Mouse (Mus musculus) regulatory T cell (primary cell): ENCODE measurements around the gene Gramd4.

ENCODE experiments used
- in situ Hi-C: fragments of 300-600 bp; cut with MboI, MseI; formaldehyde crosslinking; loops from one replicate; pipeline ENCODE4 v1.15.1; 2025; ENCODE audit warnings: high pct_unique_total_duplicates

Gramd4 gene

DNA sequence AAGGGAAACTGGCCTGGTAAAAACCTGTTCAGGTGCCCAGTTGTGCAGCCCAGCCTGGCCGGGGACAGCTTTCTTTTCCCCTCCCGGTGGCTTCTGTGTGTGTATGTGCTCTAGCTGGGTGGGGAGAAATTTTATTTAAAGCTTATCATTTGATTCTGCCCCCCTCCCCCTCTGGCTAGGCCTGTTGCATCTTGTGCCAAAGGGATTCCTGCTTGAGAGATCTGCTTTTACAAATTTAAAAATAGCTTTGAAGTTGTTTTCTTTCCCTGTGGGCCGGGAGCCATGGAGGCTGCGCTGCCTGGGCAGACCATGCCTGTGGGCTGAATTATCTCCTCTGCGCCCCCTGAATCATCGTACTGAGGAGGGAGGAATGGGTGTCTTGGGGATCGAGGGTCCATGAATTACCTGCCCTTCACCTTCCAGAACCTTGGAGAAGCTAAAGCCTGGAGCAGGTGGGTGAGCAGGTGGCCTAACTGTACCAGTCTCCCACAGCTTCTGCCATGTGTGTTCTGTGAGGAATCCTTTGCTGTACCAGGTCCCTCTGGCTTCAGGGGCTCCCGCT, 52.2 kb downstream of the Gramd4 start:
- in situ Hi-C loops, result no loop called here

DNA sequence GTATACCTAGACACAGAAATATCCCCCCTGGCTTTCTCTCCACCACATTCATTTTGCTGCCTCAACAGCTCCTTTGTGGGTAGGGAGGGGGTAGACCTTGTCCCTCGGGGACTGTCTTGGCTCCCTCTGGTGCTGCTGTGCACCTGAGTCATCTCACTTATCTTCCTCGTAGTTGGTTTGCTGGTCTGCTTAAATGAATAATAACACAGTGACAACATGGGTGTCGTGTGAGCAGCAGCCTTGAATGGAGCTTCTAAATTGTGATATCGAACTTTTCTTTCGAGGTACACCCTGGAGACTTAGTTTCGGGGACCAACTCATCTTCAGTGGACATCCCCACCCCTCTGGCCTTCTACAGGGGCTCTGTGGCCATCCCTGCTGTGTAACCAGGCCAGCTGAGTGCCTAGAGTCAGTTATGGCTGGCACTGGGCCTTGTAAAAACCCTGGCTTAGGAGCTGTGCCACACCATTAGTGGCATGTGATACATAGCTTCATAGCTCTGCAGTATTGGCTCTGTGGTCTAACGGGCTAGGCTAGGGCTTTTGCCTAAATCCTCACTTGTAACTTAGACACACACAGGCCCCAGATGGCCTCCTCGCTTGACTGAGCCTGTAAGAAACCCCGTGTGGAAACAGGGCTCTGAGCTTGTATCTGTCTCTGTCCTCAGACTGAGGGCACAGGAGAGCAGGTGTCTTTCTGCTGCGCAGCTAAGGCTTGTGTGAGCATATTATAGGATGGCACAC, 53.0 kb downstream of the Gramd4 start:
- in situ Hi-C loops, result no loop called here

DNA sequence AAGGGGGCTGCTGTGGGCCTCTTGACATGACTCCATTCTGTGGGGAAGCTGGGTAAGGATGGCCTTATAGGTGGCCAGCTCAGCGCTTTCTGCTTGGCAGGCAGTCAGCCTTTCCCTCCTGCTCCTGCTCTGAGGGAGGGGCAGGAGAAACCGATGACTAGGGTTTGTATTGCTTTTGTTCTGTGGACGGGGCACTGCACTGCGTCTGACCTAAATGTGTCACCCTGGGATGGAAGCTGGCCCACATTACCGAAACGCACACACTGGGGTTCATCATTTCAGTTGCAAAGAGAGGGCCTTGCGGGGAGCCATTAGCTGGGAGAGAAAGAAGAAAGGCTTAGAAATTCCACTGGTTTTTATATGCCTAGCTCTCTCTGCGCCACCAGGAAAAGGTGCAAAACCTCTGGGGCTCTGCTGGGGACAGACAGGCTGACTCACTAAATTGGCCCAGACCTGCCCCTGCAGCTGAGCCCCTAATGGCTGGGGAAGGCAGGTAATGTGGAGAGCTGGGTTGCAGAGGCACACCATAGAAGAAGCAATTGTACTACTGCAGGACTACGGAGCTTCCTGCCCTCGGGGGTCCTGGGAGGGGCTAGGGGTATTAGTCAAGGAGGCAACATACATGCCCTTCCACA, 55.3 kb downstream of the Gramd4 start:
- in situ Hi-C loops, result no loop called here

- in situ Hi-C loops, result no loop called here
Observed at GRCm38 (mm10) chr15:86113342-86113710, 55.8 kb downstream of the Gramd4 start.

- in situ Hi-C loops, result no loop called here
Observed at GRCm38 (mm10) chr15:86116421-86116820, 58.9 kb downstream of the Gramd4 start.

DNA sequence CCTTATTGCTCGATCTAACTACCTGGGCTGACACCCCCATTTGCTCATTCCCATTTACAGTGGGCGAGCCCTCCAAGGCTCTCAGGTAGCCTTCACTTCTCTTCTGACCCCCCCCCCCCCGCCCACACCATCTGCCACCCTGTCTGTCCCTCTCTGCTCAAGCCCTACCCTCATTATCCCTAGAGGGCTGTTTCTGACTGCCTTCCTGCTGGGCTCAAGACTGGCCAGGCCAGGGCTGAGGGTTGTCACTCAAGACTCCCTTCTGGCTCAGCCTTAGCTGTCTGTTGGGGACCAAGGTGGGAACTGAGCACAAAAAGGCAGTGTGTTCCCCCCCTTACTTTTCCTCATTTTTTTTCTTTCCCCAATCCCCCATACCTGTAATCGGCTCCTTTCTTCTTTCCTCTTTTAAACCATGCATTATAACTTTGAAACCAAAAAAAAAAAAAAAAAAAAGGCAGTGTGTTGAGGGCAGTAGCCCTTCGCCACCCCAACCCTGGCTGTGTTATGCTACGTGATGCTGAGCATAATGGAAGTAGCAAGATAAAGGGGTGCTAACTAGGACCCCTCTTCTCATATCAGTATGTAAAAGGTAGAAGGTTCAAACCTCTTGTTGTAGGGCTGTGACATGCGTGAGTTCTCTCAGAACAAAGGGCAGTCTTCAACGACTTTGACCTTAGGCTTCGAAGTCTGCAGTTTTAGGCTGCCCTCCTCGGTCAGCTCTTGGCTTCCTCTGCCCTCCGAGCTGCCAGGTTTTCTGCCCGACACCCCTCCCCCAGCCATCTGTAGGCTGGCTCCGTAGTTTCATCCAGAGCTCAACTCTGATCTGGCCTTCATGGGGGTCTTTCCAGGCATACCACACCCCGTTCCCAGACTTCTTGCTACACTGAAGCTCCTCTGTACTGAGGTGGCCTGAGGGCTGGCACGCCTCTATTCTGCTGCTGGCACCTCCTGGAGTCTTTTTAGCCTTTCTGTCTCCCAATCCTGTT, 59.9 kb downstream of the Gramd4 start:
- in situ Hi-C loops, result no loop called here

DNA sequence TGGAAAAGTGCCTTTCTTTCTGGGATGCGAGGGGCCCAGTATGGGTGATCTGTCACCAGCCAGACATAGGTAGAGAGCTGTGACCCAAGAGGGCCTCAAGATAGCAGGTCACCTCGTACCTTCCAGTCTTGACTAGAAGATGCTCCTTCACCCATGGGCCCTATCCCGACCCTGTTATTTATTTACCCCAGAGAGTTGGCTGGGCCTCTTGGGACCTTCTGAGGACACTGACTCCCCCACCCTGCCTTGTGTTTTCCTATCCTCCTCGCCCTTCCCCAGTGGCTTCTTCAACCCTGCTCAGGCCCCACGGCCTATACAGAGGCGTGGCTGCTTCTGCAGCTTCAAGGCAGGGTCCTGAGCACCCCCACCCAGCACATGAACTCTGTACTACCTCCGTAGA, 61.7 kb downstream of the Gramd4 start:
- in situ Hi-C loops, result no loop called here

- in situ Hi-C loops, result loop anchor here (5.0 kb wide), 2 partner anchors 35 to 70 kb away; no protein-coding TSS in a partner anchor
Observed at GRCm38 (mm10) chr15:86122261-86122949, 64.9 kb downstream of the Gramd4 start.

DNA sequence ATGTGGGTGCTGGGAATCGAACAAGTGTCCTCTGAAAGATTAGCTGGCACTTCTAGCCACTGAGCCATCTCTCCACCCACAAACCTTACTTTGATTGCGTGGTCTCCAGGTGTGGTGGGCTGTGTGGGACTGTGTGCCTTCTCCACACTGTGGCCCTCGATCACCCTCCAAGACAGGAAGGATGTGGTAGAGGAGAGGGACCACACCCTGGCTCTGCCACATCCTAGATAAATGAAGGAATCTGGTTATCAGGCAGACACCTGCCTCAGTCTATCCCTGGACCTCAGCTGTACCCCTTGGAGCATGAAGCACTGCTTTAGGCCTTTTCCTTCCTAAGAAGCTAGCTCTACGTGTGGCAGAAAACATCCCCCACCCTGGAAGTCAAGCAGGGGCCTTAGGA, 65.9 kb downstream of the Gramd4 start:
- in situ Hi-C loops, result loop anchor here (5.0 kb wide), 2 partner anchors 36 to 71 kb away; no protein-coding TSS in a partner anchor

DNA sequence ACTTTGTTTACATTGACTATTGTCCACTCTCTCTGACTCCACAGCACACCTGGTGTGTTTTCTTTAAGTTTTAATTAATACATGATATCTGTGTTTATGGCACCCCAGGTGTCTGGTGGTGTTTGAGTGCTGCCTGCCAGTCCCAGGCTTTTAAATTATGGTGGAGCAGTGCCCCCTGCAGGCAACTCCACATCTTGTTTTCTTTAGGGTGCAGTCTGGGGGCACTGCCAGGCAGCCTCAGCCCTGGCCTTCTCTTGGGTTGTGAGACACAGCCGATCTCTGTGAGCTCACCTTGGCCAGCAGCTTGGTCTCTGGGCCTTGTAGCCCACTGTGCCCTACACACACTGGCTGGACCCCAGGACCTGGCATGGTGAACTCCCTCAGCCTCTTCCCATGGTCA, 66.9 kb downstream of the Gramd4 start:
- in situ Hi-C loops, result loop anchor here (5.0 kb wide), 2 partner anchors 37 to 72 kb away; no protein-coding TSS in a partner anchor

DNA sequence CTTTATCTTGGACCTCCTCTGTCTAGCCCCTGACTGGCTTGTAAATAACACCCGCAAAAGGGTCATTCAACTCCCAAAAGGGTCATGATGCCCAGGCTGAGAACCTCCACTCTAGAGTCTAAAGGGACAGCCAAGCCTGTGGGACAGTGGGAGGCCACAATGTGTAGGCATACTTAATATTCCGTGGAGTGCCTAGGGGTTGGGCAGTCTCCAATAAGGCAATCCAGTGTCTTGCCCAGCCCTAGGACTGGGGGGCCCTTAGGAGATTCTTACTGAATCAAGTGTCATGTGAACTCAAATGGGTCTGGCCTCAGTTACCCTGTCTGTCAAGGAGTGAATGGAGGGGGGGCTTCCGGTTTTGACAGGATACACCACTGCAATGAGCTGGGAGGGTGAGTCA, 71.5 kb downstream of the Gramd4 start:
- in situ Hi-C loops, result loop anchor here (5.0 kb wide), 1 partner anchor 217 kb away; no protein-coding TSS in a partner anchor

GRCm38 (mm10) chr15:86130657-86131056, 73.2 kb downstream of the Gramd4 start:
- in situ Hi-C loops, result no loop called here

DNA sequence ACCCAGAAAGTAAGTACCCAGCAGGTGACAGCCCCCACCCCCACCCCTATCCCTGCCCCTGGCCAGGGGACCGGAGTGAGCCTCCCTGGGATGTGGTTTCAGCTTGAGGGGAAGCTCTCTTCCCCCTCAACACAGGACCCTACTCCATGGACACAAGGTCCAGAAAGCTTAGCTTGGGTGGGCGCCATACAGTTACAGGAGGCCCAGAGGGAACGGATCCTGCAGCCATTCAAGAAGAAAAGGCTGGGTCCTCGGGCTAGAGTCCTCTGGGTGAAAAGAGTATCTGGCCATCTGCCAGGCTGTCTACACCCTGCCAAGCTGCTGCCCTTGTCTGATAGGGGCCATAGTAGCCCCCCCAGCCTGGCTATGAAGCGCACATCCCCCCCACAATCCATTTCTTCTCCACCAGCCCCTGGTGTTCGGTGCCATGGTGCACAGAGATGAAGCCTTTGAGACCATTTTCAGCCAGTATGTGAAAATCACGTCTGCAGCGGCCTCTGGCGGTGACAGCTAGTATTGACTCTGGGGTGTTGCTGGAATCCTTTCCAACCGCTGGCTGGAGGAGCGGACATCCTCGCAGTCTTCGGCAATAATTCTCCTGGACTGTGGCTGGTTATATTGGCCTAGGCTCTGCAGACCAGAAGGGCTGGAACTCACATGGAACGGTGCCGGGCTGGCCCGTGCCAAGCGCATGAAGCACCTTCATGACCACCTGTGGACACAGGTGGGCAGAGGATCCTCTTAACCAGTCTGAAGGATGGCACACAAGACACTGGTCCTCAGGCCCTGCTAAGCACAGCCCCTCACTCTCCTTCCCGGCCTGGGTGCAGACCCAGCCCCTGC, 77.7 kb downstream of the Gramd4 start:
- in situ Hi-C loops, result no loop called here

GRCm38 (mm10) chr15:86137638-86138037, 80.1 kb downstream of the Gramd4 start:
- in situ Hi-C loops, result no loop called here

DNA sequence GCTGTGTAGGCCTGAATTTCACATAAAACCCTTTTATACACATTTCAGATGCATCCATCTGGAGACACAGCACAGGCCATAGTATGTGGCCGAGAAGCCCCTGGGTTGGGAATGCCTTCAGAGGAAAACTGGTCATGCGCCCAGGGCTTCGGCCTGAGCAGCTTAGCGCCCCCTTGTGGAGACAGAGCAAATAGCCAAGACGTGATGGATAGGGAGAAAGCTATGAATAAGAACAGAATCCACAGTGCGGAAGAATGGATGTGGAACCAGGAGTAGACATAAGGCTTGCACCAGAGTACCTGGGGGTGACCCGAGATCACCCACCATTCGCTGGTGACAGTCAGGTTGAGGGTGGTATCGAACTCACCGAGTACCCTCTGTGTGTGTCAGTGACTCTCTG, 82.8 kb downstream of the Gramd4 start:
- in situ Hi-C loops, result no loop called here

GRCm38 (mm10) chr15:86144577-86144976, 87.1 kb downstream of the Gramd4 start:
- in situ Hi-C loops, result no loop called here

DNA sequence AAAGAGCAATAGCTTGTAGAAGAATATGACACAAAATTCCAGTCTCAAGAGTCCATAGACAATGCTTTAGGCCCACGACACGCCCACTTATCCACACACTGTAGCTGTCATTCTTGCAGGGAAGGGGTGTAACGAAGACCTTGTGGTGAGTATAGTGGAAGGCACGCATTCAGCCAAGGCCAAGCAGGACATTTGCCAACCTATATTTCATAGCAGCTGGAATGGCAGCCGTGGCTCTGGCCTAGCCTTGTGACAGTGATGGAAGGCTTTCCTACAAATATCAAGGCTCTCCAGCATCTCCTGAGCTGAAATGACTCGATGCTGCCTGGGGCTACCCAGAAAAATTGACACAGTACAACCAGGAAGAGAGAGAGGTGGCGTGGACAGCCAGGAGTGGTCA, 87.6 kb downstream of the Gramd4 start:
- in situ Hi-C loops, result no loop called here

DNA sequence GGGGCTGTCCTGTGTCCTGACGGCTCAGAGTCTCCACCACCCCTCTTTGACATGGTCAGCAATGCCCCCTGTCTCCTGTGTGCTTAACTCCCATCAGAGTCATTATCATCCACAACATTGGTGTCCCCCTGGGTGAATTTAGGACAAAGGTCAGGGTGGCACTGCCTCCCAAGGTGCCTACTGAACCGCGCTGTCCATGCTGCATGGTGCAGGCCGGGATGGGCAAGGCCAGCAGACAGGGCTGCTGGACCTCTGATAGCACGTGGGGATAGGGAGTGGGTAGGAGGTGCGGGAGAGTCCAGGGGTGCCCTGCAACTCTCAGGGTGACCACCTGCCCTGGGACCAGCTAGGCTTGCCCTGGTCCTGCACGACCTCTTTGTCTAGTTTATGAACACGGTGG, 89.4 kb downstream of the Gramd4 start:
- in situ Hi-C loops, result no loop called here

GRCm38 (mm10) chr15:86150593-86150992, 93.1 kb downstream of the Gramd4 start:
- in situ Hi-C loops, result no loop called here

GRCm38 (mm10) chr15:86153481-86153960, 96.0 kb downstream of the Gramd4 start:
- in situ Hi-C loops, result no loop called here
